Mouse (Mus musculus) embryonic fibroblast, embryonic 13.5 days (primary cell): ENCODE data around the gene Myh7.

Experiments
- CTCF ChIP-seq: IDR thresholded peaks from 2 replicates; pipeline ENCODE4 v1.5.1; 2011; ENCODE audit warnings: mild to moderate bottlenecking, control low read depth, low read length, moderate library complexity, borderline replicate concordance; ENCODE audit not compliant: insufficient read depth
- POLR2A ChIP-seq: IDR thresholded peaks from 2 replicates; pipeline ENCODE4 v1.6.1; 2011; ENCODE audit warnings: low read depth, mild to moderate bottlenecking, control low read depth, low read length, moderate library complexity

- TF ChIP-seq CTCF (no peak), POLR2A (no peak)
These were observed 17.8 kb downstream of the Myh7 start, which contains the start of gene Gm17428 for GRCm38 (mm10) chr14:54976633-54977032.
